Mouse (Mus musculus): Measurements from ENCODE around the gene Gm13277.
"Not testable (repeated sequence)": the region's sequence is repeated elsewhere in the genome, so short reads cannot be mapped to it uniquely, and the experiment has no call there.

DNA sequence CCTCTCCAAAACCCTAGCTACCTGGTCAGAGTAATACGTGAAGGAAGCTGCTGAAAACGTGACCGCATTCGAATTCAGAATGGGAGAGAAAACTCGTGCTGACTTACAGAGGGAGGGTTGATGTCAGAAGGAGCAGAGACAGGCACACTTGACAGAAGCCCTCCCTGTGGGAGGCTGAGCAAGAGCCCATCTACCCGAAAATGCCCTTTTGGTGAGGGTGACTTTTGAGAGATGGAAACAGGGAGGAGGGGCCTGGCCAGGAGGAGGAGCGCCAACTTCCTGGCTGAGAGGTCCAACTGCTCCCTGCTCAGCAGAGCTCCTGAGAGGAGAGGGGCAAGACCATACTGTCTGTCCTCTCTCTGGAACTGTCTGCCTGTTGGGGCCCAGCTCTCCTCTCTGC is 10.9 kb downstream of the Gm13277 start, which contains the start of gene Gm13285:
- not testable (repeated sequence) for TF ChIP-seq USF1 (IDR thresholded peaks at IDR 0.05; ENCODE audit: low read depth, low read length); ZNF384 (IDR thresholded peaks at IDR 0.05; ENCODE audit: low read depth, low read length); POLR2A (IDR thresholded peaks at IDR 0.05; ENCODE audit: low read depth, low read length); EP300 (IDR thresholded peaks at IDR 0.05; ENCODE audit: low read length); CTCF (conservative IDR thresholded peaks at IDR 0.05 in 1 of 2, IDR thresholded peaks at IDR 0.05 in 1 of 2; ENCODE audit: low read depth in 2 of 2, low read length in 2 of 2); JUND (conservative IDR thresholded peaks at IDR 0.05; ENCODE audit: low read depth, low read length); SIN3A (IDR thresholded peaks at IDR 0.05; ENCODE audit: low read length); ETS1 (conservative IDR thresholded peaks at IDR 0.05; ENCODE audit: low read depth, low read length); CHD1 (IDR thresholded peaks at IDR 0.05; ENCODE audit: low read depth, low read length); POLR2AphosphoS2 (IDR thresholded peaks at IDR 0.05; ENCODE audit: low read depth, low read length); GABPA (IDR thresholded peaks at IDR 0.05; ENCODE audit: insufficient replicate concordance, low read depth, low read length)

Measured in CH12.LX (cell line).